Mouse (Mus musculus) kidney, adult 9 months (tissue): ENCODE data around the gene 2310039H08Rik.
"Not testable (repeated sequence)": the region's sequence is repeated elsewhere in the genome, so short reads cannot be mapped to it uniquely, and the experiment has no call there.

Source experiments
- DNase-seq: peaks from one replicate; pipeline ENCODE4 v3.0.0; 2022

2310039H08Rik gene

DNA sequence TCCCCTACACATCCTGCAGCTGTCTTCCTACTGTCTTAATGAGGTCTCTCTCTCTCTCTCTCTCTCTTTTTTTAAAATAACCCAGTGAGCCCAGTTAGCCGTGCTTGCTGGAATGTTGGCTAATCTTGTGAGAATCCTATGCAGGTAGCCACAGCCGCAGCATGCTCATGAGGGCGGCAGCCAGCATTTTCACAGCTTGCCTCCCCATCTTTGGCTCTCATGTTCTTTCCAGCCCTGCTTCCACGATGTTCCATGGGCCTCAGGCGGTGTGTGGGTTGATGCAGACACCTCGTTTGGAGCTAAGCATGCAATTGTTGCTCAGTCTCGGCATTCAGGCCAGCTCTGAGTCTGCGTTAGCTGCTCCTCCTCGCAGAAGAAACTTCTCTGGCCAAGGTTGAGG is 7.5 kb upstream of the 2310039H08Rik start:
- not testable (repeated sequence) for DNase-seq

DNA sequence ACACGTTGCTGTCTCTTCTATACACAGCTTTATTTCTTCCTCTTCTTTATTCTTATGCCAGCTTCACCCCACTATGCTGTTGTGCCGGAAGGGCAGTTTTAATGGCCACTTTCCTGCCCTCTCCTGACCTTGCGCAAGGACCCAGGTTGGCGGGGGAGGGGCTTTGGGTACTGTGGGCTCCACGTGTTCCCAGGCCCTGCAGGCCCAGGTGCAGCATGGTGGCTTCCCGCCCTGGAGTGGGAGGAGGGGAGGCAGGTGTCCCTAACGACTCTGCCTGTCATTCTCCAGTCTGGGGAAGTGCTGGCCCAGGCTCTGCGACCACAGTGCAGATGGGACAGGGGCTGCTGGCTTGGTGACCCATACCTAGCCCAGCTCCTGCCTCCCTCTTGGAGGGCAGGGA is 4.6 kb upstream of the 2310039H08Rik start:
- DNase-seq: no peak

DNA sequence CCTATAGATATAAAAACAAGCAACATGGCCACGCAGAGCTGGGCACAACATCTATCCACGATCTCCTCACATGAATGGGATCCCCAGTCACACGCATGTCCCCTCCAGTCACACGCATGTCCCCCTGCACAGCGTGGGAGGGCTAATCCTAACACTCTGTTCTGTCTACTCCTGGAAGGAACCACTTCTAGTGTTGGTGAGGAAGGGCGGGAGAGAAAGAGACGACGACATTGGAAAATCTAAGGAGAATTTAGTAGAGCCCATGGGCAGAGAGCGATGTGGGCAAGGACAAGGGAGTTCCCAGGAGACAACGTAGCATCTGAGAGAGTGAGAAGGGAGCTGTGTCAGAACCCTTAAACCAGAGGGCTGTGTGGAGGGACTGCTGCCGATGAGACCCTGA is 1.9 kb upstream of the 2310039H08Rik start:
- DNase-seq: no peak

DNA sequence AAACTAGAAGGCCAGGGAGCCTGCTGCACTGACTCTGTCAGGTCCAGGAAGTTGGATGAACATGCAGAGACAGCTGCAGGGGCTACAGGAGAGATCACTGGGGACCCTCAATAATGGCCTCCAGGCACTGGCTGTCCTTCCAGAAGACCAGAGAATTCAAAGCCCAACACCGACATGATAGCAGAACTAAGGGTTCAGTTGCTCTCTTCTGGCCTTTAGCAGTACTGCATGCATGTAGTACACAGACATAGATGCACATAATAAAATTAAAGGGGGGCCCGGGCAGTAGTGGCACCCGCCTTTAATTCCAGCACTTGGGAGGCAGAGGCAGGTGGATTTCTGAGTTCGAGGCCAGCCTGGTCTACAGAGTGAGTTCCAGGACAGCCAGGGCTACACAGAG is 1.4 kb upstream of the 2310039H08Rik start:
- no peak for DNase-seq

DNA sequence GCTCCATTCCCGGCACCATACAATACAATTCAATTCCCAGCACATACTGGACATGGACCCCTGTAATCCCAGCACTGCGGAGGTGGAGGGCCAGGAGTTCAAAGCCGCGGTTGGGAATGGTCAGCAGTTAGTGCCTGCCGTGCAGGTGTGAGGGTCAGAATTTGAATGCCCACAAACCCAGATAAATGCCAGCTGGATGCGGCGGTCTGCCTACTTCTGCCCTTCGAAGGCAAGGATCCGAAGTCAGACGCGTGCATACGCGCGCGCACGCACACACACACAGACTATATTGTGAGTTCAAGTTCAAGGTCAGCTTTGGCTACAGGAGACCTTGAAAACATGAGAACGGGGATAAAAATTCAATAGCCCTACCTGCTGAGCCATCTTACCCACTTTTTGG is 819 bp upstream of the 2310039H08Rik start:
- no peak for DNase-seq

DNA sequence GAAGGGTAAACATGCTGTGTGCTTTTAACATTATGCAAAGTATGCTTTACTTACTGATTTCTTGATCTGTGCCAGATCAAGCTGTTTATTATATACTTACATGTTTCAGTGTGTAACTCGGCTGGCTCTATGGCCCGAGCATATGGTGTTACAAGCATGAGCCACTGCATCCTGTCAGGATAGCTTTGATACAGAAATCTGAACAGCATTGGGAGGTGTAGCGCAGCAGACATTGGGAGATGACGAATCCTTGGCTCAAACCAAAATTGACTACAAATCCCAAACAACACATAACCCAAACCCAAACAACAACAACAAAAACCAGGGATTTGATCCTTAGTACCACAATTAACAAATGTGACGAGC is 414 bp upstream of the 2310039H08Rik start:
- no peak for DNase-seq

DNA sequence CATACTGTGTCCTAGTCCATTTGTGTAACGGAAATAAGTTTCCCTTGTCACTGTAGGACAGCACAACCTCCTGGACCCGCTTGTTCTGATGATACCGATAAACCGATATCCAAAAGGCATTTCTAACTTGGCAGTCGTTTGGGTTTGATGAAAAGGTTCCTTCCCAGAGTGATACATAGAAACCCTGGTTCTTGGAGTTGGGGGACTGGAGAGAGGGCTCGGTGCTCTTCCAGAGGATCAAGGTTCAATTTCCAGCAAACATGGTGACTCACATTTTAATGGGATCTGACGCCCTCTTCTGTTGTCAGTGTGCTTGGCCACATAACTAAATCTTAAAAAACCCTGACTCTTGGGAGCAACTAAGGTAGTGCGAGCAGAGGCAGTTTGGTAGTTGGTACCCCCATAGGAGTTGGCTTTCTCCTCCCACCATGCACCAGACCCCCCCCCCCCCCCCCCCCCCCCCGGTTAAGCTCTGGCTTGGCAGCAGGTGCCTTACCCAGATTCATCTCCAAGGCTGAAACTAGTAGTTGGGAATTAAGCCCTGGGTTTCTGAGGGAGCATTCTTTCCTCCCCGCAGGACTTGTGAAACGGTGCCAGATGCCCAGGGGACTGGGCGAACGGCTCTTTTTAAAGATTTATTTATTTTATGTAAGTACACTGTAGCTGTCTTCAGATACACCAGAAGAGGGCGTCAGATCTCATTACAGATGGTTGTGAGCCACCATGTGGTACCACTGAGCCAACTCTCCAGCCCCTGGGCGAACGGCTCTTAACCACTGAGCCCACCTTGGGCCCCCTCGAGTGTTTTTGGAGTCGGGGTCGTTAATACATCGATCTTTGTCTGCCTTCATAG is 1.1 kb downstream of the 2310039H08Rik start:
- peak; percentile 42 for DNase-seq

DNA sequence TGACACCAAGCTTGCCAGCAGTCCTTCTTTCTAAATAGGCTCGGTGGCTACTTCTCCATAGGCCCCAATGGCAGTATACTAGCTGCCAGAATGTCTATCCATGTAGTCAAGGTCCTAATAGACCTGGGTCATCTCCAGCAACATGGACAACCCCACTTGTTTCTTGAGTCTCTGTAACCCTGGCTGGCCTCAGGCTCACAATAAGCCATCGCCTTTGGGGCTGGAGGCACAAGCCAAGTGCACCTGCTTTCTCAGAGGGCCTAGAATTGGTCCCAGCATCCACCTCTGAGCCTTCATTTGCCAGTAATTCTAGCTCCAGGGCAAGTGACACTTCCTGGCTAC is 1.7 kb downstream of the 2310039H08Rik start:
- DNase-seq: no peak

DNA sequence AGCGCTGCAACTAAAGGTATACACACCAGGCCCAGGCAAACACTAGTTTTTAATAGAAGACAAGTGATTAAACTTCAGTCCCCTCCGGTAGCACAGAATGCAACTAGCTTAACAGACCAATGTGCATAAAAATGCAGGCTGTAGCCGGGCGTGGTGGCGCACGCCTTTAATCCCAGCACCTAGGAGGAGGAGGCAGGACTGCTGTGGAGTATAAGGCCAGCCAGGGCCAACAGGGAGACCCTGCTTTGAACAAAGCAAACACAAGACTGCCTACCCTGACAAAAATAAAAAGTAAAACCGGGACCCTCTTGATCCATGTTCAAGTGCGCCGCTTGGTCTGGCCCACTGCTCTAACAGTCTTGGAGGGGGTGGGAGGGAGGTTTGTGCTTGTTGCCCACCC is 2.6 kb downstream of the 2310039H08Rik start:
- DNase-seq: no peak

DNA sequence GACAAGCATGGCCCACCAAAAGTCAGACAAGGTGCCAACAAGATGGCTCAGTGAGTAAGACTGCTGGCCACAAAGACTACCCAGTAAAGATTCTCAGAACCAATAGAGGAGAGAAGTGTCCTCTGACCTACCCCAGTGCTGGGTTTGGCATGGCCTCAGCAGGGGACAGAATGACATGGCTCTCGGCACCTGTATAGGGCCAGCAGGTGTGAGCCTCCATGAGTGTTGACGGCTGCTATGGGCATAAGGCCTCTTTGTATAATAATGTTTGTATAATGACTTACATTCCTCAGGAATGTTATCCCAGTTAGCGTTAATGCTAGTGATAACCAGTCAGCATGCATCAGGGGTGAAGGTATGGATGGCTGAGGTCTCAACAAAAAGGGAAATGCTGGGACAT is 3.7 kb downstream of the 2310039H08Rik start:
- no peak for DNase-seq

DNA sequence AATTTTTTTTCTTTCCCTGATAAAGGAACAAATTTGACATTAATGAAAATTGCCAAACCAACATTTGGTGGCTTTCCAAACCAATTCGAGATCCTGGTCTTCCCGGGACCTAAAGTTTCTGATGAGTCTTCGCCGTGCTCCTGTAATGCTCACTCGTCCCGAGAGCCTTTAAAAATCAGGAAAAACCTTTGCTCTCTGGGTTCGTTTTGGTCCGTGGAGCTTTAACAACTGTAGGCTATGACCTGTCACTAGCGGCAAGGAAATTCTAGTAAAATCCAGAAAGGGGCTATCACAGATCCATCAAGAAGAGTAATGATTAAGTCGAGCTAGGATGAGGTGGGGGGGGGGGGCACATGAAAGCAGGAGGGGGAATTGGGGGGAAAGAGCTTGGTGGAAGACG is 9.4 kb downstream of the 2310039H08Rik start:
- peak; percentile 46 for DNase-seq

DNA sequence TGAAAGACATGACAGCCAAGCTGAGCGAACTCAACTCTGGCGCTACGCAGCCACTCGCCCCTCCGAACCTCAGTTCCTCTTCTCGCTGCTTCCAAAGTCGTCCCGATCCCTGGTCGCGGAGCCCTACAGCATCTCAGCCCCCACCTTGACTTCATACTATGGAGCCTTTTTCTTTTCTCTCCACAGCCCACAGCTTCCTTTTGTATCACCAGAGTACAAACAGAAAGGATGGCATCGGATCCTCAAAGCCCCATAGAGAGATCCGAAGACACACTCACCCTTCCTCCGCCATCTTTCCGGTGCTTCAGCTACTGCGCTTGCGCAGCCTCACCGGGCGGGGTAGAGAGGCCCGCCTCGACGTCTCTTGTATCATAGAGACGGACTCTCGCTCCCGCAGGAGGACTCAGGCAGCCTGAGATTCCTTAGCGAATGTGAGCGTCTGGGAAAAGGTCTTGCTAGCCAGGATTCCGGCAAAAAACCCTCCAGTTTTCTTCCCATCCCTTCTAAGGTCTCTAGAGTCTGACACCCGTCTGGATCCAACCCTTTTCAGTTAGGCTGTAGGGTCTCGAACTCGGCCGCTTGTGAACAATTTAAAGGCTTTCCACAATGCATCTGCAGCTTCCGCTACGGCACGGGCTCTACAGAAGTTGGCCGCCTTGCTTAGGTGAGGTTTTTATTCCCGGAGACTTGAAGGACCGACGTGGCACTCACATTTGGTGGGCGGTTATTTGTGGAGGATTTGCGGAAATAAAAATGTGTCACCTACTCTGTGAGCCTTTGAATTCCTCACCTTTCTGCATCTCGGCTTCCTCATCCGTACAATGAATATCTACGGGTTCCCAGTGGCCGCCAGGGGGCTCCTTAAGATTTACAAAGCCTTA is 10.1 kb downstream of the 2310039H08Rik start, which contains the start of gene Rpl7l1:
TSS of gene Rpl7l1 (minus strand) at position 332 of the 881 bp plus-strand sequence.
- peak; percentile 94 for DNase-seq

DNA sequence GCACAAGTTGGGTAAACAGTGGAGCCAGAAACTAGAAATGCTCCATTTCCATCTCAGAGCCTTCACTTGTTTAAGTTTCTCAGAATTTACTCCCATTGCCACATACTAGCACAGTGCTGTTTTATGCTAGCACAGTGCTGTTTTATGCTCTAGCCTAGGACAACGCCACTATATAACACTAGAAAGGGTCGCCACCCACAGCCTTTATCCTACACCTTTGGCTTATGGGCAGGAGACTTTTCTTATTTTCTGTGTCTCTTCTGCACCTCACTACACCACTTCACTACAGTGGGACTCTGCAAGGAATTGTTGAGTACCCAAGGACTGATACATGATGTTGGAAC is 10.8 kb downstream of the 2310039H08Rik start:
- DNase-seq: no peak

DNA sequence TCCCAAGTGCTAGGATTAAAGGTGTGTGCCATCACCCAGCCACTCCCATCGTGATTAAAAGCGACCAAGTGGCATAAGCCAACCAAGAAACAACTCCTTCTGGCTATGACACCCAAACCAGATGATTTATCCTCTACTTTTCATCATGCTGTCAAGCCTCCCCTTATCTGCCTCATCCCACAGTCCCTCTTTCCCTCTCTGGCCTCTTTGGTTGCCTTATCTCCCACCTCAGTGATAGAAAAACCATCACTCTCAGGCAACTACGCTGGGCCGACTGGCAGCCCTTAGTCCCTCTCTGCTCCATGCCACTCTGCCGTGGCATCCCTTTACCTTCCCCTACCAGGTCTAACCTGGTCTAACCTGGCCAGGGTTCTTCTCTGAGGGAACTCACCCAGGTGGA is 14.5 kb downstream of the 2310039H08Rik start:
- DNase-seq: no peak

DNA sequence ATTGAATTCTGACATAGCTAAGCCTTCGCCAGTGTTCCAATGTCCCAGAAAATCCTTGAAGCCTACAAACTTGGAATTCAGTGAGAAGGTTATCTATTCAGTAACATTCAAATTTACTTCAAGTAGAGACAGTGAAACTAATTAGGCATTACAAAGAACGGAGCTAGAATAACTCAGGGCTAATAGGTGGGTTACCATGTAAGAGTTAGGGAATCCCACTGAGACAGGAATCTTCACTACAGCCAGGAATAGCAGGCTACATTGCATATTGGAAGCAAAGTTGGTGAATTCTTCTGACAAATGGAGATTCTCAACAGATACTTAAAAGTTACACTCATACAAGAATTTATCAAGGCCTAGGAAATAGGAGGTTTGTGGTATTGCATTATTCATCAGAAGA is 15.5 kb downstream of the 2310039H08Rik start:
- DNase-seq: not testable (repeated sequence)

DNA sequence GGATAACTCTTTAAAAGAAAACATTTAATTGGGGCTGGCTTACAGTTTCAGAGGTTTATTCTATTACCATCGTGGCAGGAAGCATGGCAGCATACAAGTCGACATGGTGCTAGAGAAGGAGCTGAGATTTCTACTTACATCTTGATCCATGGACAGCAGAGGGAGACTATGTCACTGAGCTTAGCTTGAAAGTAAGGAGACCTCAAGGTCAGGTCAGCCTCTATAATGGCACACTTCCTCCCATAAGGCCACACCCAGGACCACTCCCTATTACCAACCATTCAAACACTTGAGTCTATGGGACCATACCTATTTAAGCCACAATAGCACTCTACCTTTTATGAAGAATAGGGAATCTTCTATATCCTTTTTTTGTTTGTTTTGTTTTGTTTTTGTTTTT is 20.5 kb downstream of the 2310039H08Rik start:
- no peak for DNase-seq

DNA sequence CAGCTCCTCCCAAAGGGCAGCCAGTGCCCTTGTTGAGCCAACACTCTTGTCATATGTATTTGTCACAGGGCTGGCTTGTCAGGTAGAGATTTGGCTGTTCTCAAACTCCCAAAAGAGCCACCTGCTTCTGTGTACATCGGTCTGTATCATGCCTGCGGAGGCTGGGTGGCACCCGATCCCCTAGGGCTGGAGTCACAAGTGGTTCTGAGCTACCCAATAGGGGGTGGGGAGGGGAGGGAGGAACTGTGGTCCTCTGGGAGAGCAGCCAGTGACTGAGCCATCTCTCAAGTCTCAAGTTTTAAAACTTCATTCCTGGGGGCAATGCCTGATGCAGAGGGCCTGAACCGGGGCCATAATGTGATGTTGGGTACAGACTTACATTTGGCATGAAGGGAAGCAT is 24.3 kb downstream of the 2310039H08Rik start:
- no peak for DNase-seq

DNA sequence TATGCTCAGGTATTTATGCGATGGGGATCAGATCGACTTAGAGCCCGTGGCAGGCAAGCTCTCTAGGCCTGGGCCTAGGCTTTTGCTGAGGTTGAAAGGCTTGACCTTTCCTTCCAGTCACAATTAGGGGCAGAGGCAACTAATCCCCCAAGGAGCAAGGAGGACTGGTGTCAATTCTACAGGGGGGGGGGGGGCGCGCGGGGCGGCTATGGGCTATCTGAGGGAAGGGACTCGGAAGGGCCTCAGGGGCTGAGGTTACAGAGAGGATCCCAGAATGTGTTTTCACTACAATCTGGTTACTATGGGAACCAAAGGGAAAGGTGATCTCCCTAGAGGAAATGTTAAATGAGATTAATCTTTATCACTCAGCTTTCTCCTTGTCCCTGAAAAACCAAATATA is 25.0 kb downstream of the 2310039H08Rik start:
- no peak for DNase-seq

DNA sequence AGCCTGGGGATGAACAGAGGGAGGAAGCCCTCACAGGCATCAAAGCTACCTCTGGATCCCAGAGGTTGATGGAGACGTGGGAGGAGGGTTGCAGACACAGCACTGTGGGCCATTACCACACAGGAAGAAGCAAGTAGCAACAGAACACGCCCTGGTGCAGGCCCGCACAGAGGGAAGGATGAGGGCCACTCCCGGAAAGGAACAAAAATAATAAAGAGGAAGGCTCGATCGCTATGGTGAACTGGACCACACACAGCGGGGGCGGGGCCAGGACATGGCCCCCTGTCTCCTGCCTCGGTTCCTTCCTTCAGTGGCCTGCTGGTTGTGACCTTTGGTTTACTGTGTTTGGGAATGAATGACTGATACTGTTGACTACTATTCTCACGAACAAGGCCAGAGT is 27.2 kb downstream of the 2310039H08Rik start:
- DNase-seq: no peak

DNA sequence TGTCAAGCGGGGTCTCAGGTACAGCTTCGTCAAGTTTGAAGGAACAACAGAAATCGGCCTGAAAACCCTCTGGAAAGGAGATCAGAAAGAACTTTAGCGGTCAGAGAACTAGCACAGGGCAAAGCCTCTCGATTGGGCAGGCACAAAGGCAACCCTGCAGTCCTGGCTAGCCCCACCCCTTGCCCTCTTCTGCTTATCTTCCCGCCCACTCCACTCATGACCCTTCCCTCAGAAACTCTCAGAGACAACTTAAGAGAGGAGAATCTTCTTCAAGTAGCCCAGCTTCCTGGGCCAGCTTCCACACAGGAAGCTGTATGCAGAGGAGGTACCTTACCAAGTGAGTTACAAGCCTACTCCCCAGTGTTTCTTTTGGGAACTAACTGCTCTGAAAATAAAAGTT is 29.3 kb downstream of the 2310039H08Rik start:
- no peak for DNase-seq

DNA sequence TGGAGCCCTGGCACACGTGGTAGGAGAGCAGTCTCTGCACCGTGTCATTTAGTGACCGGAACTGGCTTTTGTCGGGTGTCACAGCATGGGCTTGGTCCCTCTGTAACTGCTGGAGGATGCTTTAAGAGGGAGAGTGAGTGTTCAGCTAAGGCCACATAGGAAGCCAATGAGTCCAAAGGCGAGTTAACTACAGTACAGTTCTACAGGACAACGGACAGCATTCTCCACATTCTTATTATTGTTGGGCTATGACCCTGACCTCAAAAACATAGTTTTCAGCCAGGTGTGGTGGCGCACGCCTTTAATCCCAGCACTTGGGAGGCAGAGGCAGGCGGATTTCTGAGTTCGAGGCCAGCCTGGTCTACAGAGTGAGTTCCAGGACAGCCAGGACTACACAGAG is 35.9 kb downstream of the 2310039H08Rik start:
- no peak for DNase-seq

DNA sequence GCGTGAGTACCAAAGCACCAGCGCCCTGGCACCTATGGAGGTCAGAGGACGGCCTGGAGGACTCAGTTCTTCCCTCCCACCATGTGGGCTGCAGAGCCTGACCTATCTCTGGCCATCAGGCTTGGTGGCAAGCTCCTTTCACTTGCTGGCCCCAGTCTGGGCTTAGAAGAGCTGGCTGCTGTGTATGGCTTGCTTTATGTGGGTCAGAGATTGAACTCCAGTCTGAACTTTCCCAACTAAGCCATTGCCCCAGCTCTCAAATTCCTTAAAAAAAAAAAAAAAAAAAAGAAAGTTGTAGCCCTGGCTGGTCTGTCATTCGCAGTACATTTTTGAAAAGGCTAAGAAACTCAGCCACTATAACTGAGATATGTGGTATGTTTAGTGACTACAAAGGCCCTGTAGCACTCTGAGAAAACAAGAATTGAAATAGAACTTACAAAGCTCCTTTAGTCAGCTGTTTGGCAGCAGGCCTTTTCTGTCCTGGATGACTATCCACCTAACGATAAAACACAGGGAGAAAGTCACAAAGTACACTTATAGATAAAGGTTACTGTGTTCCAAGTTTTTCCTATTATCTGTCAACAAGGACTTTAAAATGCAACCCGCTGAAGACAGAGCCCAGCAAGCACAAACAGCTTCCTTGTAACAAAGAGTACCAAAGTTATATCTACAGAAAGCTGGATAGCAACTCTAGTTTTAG is 36.8 kb downstream of the 2310039H08Rik start:
- DNase-seq: no peak

DNA sequence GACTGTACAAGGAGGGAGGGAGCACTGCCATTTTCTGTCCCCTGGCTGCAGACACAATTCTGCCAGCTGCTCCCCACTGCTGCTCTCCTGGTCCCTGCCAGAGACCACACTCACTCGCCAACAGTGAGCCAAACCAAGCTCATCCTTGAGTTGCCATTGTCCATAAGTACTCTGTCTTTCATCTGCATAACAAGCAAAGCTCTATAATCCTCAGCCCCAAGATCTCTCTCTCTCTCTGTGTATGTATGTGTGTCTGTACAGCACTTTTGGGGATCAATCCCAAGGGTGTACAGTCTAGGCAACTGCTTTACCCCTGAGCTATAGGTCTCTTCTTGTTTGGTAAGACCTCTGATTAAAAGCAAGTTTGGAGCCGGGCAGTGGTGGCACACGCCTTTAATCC is 38.2 kb downstream of the 2310039H08Rik start:
- DNase-seq: no peak

DNA sequence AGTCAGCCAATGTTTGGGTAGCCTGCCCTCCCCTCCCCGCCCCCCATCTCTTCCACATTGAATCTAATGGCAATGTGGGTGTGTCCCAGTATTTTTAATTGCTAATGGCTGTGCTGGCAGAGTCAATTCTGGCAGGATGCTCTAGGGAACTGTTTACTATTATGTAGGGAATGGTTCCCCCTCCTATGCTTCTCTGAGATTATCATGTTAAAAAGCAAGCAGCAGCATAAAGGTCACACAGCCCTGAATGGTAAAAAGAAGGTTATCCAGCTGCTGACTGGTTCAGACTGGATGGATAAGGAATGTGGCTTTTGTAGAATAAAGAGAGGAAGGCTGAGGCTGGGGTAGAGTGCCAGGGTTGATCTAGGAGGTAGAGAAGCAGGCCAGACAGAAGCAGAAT is 40.0 kb downstream of the 2310039H08Rik start:
- DNase-seq: no peak
